Mouse (Mus musculus) mouse embryonic stem cell (cell line): Measurements from ENCODE around the gene Tm6sf1.

Source experiments
- in situ Hi-C, 2 experiments: fragments of 300-500 bp; cut with MboI; formaldehyde crosslinking; loops; 1 replicate in 1 of 2; 3 replicates in 1 of 2; pipeline ENCODE4 v1.14.3; 2019 to 2020; ENCODE audit warnings: low sequenced_read_pairs in 2 of 2, low pct_unique_long_range_greater_than_20kb in 1 of 2, mixed read lengths in 1 of 2; ENCODE audit not compliant: unreplicated experiment in 1 of 2

Tm6sf1 gene

DNA sequence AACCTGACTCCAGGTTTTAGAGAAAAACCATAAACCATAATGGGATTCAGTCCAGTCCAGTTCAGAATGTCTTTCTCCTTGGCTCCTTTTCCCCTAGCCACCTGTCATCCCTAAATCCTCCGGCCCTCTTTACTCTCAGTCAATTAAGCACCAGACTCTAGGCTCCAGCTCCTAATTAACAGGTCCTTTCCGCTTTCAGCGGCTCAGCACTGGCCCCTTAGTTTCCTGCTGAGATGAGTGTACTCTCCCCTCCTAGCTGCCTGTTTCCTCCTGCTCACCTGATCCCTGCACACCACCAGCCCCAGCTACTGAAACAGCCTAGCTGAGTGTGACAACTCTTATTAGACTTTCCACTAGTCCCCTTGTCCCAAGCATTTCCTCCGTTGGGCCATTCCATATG lies 11.0 kb upstream of the Tm6sf1 start:
- in situ Hi-C loops = no loop called here

DNA sequence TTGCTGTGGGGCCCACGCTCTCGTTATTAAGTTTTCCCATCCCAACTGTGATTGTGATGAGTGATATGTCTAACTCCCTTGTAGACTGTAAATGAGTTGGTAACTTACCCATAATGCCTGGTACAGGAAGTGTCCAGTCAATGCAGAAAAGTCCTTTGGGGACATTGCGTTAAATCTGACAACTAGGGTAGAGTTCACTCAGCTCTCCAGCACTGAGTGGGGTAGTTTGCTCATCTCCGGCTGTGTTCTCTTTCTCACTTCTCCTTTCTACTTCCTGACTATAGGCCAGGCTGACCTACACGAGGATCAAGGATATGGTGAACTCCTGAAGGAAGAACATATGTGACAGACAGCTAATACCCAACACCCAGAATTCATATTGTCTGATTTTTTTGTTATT lies 9.6 kb upstream of the Tm6sf1 start:
- in situ Hi-C loops = no loop called here

DNA sequence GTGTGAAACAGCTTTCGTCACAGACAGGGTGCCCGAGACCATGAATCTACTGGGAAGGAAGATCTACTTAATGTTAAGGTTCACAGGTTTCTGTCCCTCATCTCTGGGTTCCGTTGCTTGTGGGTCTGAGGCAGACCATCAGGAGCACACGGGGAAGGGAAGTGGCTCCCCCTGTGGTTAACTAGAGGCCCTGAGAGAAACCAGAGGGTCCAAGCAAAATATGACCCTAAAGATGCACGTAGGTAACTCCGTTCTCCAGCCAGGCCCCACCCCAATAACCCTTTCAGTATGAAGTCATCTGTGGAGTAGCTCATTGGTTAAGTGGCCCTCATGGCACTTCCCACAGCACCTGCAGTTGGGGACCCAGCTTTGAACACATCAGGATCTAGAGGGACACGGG lies 9.2 kb upstream of the Tm6sf1 start:
- in situ Hi-C loops = no loop called here

DNA sequence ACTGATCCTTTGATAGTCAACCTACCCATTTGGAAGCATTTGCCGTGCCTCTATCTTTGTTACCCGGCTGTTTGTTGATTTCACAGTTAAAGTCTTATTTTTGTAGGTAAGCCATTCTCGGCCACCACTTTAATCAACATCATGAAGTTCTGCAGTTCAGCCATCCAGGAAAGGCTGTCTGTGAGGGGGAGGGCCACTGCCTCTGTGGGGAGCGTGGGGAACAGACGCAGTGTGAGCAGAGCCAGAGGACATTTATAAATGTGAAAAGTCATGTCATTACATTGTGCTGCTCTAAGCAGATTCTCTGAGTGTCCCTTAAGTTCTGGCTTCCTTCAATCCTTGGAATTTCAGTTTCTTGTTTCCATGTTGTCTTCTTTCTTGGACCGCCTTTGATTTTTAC lies 8.6 kb upstream of the Tm6sf1 start:
- in situ Hi-C loops = no loop called here

GRCm38 (mm10) chr7:81851706-81852105 lies 7.1 kb upstream of the Tm6sf1 start:
- in situ Hi-C loops = no loop called here

DNA sequence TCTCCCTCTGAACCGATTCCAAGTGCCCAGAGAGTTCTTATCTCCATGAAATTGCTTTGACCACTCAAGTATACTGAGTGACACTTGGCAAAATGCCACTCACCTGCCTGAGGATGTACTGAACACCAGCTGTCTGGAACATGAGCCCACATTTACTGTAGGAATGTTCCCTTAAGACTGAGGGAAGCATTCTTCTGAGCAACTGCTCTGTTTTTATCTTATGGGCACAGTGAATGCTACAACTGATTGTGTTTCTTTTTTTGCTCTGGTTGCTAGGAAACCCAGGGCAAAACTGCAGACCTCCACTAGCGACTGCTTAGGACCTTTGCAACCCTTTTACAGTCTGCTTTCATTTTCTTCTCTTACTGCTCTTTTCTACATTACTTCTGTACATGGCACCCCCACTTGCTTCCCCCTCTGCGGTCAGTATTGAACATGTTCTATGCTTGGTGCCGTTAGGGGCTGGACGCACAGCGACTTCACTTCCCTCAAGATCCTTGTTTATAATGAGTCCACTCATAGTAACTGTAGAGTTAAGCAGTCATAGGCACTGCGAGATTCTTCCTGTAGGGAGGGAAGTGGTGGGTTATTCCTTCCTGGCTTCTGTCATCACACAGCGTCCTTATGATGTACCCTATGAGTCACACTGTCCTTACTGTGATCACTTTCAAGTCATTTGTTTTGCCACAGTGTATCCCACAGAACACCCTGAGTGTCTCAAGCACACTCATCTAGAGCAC lies 4.1 kb upstream of the Tm6sf1 start:
- in situ Hi-C loops = no loop called here

DNA sequence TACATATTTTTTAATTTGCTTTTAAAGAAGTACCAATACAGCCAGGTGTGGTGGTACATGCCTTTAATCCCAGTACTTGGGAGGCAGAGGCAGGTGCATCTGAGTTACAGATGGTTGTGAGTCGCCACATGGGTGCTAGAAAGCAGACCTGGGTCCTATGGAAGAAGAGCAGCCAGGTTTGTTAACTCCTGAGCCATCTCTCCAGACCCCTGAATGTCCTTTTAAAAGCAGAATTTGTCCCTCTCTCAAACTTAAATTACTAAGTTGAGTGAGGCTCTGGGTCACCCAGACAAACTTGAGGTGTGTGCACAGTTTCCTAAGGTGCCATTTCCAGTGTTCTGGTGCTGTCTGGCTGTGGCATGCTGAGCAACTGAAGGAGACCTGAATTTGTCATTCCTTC lies 3.1 kb upstream of the Tm6sf1 start, which contains the start of gene Gm10160:
TSS of gene Gm10160 (minus strand) at position 101 of the 400 bp plus-strand sequence.
- in situ Hi-C loops = no loop called here

GRCm38 (mm10) chr7:81856221-81856620 lies 2.6 kb upstream of the Tm6sf1 start:
- in situ Hi-C loops = no loop called here

DNA sequence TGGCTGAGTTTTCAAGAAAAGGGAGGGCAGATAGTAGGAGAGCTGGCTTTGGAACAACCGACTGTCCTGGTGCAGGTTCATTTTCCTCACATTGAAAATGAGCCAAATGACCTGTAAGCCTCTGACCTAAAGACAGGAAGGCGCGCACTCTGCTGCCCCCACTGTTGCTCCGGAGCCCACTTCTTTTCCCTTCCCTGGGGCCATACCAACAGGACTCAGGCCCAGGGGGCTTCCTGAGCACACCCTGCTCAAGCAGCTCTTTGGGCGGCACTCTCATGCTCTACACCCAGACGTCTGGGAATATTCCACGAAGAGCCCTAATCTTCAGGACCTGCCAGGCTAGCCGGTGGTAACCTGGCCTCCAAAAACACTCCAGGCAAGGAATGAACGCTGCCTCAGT lies 565 bp upstream of the Tm6sf1 start:
- in situ Hi-C loops = no loop called here

GRCm38 (mm10) chr7:81860071-81860470 lies 1.3 kb downstream of the Tm6sf1 start:
- in situ Hi-C loops = no loop called here

GRCm38 (mm10) chr7:81860996-81861395 lies 2.2 kb downstream of the Tm6sf1 start:
- in situ Hi-C loops = no loop called here

DNA sequence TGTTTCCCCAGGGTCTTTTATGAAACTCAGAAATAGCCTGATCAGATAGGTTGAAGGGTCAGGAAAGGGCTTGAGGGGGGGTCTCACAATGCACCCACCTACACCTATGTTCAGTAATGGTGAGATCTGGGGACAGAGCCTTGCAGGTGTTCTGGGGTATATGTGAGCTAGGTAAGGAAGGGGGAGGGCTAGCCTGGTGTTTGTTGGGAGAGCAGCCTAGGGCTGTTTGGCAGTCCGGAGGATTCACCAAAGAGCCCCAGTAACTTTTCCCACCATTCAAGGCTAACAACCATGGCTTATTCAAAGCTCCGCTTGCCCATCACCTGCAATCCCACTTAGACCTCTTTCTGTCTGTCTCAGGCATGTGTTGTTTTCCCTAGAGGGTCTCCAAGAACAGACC lies 2.7 kb downstream of the Tm6sf1 start:
- in situ Hi-C loops = no loop called here

DNA sequence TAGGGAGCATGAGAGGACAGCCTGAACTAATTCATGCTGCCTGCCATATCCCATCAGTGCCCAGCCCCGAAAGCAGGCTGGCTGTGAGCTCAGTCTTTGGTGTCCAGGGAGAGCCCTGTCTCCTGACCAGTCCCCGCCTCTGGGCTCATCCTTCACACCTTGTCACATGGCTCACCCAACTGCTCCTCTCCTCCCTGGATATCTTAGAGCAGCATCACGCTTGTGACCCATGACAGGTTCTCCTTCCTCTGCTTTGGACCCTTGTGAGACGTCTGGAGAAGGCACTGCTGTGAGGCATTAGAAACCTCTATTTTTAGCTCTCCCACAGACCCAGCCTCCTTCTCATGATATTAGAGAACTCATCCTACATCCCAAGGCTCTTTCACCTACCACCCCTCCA lies 3.1 kb downstream of the Tm6sf1 start:
- in situ Hi-C loops = no loop called here

GRCm38 (mm10) chr7:81862587-81863583 lies 4.1 kb downstream of the Tm6sf1 start:
- in situ Hi-C loops = no loop called here

- in situ Hi-C loops = no loop called here
These were observed 5.8 kb downstream of the Tm6sf1 start for GRCm38 (mm10) chr7:81864552-81864951.

- in situ Hi-C loops = no loop called here
These were observed 7.1 kb downstream of the Tm6sf1 start for GRCm38 (mm10) chr7:81865937-81866336.

DNA sequence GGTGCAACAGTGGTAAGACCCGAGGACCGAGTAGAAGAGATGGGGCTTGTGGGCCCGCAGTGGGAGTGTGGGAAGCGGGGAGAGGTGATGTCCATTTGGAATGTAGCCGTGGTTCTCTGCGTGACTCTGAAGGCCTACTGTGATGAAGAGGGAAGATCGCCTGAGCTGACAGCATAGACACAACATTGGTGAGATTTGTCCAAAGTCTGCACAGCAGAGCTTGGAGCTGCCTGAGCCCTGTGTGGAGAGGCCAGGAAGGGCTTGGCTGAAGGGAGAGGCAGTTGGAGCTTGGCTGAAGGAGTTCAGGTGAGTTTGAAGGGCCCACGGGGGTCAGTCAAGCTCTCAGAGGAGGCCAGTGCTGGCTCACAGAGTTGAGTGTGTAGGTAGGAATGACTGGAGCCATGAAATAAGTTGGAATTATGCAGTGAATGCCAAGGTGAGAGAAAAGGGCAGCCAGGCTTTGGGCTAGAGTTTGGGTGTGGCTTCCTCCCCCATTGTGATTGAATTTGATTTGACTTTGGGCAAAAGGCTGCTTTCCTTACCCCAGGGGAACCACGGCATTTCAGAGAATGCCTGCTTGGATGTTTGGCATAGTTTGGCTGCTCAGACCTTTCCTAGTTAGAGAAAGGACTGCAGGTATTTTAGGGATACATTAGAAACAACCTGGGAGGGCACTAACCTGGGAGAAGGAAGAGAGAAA lies 8.6 kb downstream of the Tm6sf1 start:
- in situ Hi-C loops = no loop called here

DNA sequence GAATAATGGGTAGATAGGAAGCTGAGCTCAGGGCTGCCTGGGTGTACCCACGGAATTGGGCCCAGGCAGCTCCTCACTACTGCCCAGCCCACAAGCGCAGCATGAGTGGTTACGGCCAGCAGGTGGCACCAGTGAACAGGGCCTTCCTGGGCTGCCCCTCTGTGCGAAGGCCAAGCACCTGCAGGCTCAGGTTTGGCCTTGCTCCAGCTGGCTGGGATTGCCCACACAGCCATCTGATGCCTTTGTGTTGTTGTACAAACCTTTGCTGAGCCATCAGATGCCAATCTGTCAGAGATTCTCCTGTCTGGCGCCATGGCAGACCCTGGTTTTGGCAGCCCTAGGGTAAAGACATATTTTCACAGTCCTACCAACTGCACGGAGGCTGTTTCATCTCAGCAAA lies 9.4 kb downstream of the Tm6sf1 start:
- in situ Hi-C loops = no loop called here

GRCm38 (mm10) chr7:81872493-81873013 lies 13.8 kb downstream of the Tm6sf1 start:
- in situ Hi-C loops = no loop called here
